Mouse (Mus musculus) adrenal gland, postnatal 36 days (tissue): ENCODE data around the gene Nr5a1. TPM values are rescaled to one million over a fixed set of nuclear protein-coding genes. Genes with fewer than 3 reads are reported as not detected.

Experiments
- DNase-seq, 2 experiments: peaks; one replicate each; pipeline ENCODE4 v3.0.0; 2021; ENCODE audit warnings: mixed read lengths in 1 of 2
- total RNA-seq, 2 experiments: library from RNA; stranded (reverse); gene quantifications; 2 replicates each; pipeline ENCODE4 v1.2.3; 2021

Gene Nr5a1
- total RNA-seq, 2 experiments from 2014 or later: 529 to 721 TPM

- DNase-seq: peak; percentile 80 to 84
Measured at GRCm38 (mm10) chr2:38706661-38707060, 7.7 kb downstream of the Nr5a1 start.

GRCm38 (mm10) chr2:38705036-38705435, 9.3 kb downstream of the Nr5a1 start:
- peak; percentile 64 to 72 for DNase-seq

GRCm38 (mm10) chr2:38704336-38704735, 10.0 kb downstream of the Nr5a1 start:
- no peak for DNase-seq

GRCm38 (mm10) chr2:38700177-38700576, 14.2 kb downstream of the Nr5a1 start:
- DNase-seq: no peak

GRCm38 (mm10) chr2:38698623-38699022, 15.7 kb downstream of the Nr5a1 start:
- DNase-seq: peak in 1 of 2 experiments; percentile 39

GRCm38 (mm10) chr2:38697128-38698120, 16.9 kb downstream of the Nr5a1 start:
- no peak for DNase-seq

- no peak for DNase-seq
Measured at GRCm38 (mm10) chr2:38695770-38696169, 18.6 kb downstream of the Nr5a1 start.

- DNase-seq: peak; percentile 65 to 71
Measured at GRCm38 (mm10) chr2:38691542-38691941, 22.8 kb downstream of the Nr5a1 start.

GRCm38 (mm10) chr2:38689881-38690280, 24.5 kb downstream of the Nr5a1 start:
- peak; percentile 57 to 61 for DNase-seq

- peak in 1 of 2 experiments; percentile 58 for DNase-seq
Measured at GRCm38 (mm10) chr2:38688791-38689520, 25.4 kb downstream of the Nr5a1 start.

GRCm38 (mm10) chr2:38685746-38686145, 28.6 kb downstream of the Nr5a1 start:
- DNase-seq: peak; percentile 62

- DNase-seq: no peak
Measured at GRCm38 (mm10) chr2:38683083-38683482, 31.3 kb downstream of the Nr5a1 start.

GRCm38 (mm10) chr2:38682209-38682608, 32.1 kb downstream of the Nr5a1 start:
- no peak for DNase-seq

GRCm38 (mm10) chr2:38678947-38679346, 35.4 kb downstream of the Nr5a1 start:
- no peak for DNase-seq

GRCm38 (mm10) chr2:38675366-38675969, 38.9 kb downstream of the Nr5a1 start:
- no peak for DNase-seq

GRCm38 (mm10) chr2:38672496-38672895, 41.8 kb downstream of the Nr5a1 start:
- DNase-seq: no peak

GRCm38 (mm10) chr2:38668802-38669580, 45.4 kb downstream of the Nr5a1 start:
- peak; percentile 71 to 77 for DNase-seq

- peak in 1 of 2 experiments; percentile 34 for DNase-seq
Measured at GRCm38 (mm10) chr2:38661398-38661797, 52.9 kb downstream of the Nr5a1 start.

GRCm38 (mm10) chr2:38658338-38658836, 56.0 kb downstream of the Nr5a1 start:
- DNase-seq: peak; percentile 89 to 91

GRCm38 (mm10) chr2:38653694-38654093, 60.6 kb downstream of the Nr5a1 start:
- peak; percentile 35 to 66 for DNase-seq

- peak; percentile 37 to 57 for DNase-seq
Measured at GRCm38 (mm10) chr2:38653293-38653619, 61.1 kb downstream of the Nr5a1 start.
